Mouse (Mus musculus) midbrain, embryonic 14.5 days (tissue): Measurements from ENCODE around the gene Bpifa3. TPM values are rescaled to one million over a fixed set of nuclear protein-coding genes. Genes with fewer than 3 reads are reported as not detected.
"Not testable (repeated sequence)": the region's sequence is repeated elsewhere in the genome, so short reads cannot be mapped to it uniquely, and the experiment has no call there.

Source experiments
- ATAC-seq: fragments of 200-750 bp; cut with Nextera tagmentation; 2 replicates; pipeline ENCODE4 v1.8.0; 2017; ENCODE audit warnings: moderate number of reproducible peaks, moderate library complexity; ENCODE audit not compliant: low FRiP score, low TSS enrichment
- DNase-seq: peaks from one replicate; pipeline ENCODE4 v3.0.0-alpha.2; 2015
- H3K27ac ChIP-seq: fragments of 300-500 bp; sonication (generic); replicated peaks from 2 replicates; pipeline ENCODE4 v1.5.1; 2014; ENCODE audit warnings: mild to moderate bottlenecking, low read depth, low read length, moderate library complexity
- H3K27me3 ChIP-seq: fragments of 300-500 bp; sonication (generic); 2 replicates; pipeline ENCODE4 v1.6.1; 2014; ENCODE audit warnings: low read length, control low read depth, mixed read lengths; ENCODE audit not compliant: control insufficient read depth, insufficient read depth
- H3K36me3 ChIP-seq: fragments of 300-500 bp; sonication (generic); 2 replicates; pipeline ENCODE4 v1.6.1; 2014; ENCODE audit warnings: low read length, control low read depth; ENCODE audit not compliant: control insufficient read depth, insufficient read depth
- H3K4me1 ChIP-seq: fragments of 300-500 bp; sonication (generic); 2 replicates; pipeline ENCODE4 v1.6.1; 2014; ENCODE audit warnings: mild to moderate bottlenecking, antibody characterized with exemption, low read length, control low read depth; ENCODE audit not compliant: control insufficient read depth, insufficient read depth
- H3K4me2 ChIP-seq: fragments of 300-500 bp; sonication (generic); 2 replicates; pipeline ENCODE4 v1.6.1; 2014; ENCODE audit warnings: mild to moderate bottlenecking, low read length, moderate library complexity
- H3K4me3 ChIP-seq: fragments of 300-500 bp; sonication (generic); replicated peaks from 2 replicates; pipeline ENCODE4 v1.5.1; 2014; ENCODE audit warnings: low read depth, low read length
- H3K9ac ChIP-seq: fragments of 300-500 bp; sonication (generic); replicated peaks from 2 replicates; pipeline ENCODE4 v1.6.1; 2014; ENCODE audit warnings: mild to moderate bottlenecking, low read length, moderate library complexity
- H3K9me3 ChIP-seq: fragments of 300-500 bp; sonication (generic); 2 replicates; pipeline ENCODE4 v1.6.1; 2016; ENCODE audit warnings: low read length, control low read depth, mixed read lengths; ENCODE audit not compliant: control insufficient read depth
- WGBS: fragments of 180-500 bp; shearing (Covaris S2); extraction: QIAGEN DNeasy Blood & Tissue Kit; methylation state at CpG from one replicate; pipeline ENCODE4 v1.1.7; 2014; 5-methylcytosine and 5-hydroxymethylcytosine counted together
- polyA plus RNA-seq: library from polyadenylated mRNA; unstranded; fragments of >200 nt; fragmentation: Nextera tagmentation; extraction: Ambion mirVana; gene quantifications from 2 replicates; pipeline ENCODE4 v1.2.1, GENCODE M21; 2014

The Bpifa3 gene
- polyA plus RNA-seq, 1 experiment from 2014 or later, result not detected

- H3K9ac ChIP-seq, result no peak overlapping the region
- no peaks in the 10 kb centered on the region for H3K36me3 ChIP-seq
- no peaks in the 10 kb centered on the region for H3K27me3 ChIP-seq
- no peak overlapping the region for H3K4me3 ChIP-seq
- ATAC-seq, result no peak
- no peaks in the 10 kb centered on the region for H3K9me3 ChIP-seq
- H3K4me1 ChIP-seq, result no peaks in the 10 kb centered on the region
- H3K27ac ChIP-seq, result no peak overlapping the region
- WGBS, result 74% methylated on average over 3 of the region's 3 CpGs
- DNase-seq, result no peak
- no peak overlapping the region for H3K4me2 ChIP-seq
These were observed 39.0 kb downstream of the Bpifa3 start for GRCm38 (mm10) chr2:154169172-154169571.

- no peak overlapping the region for H3K9ac ChIP-seq
- DNase-seq (no peak), ATAC-seq (no peak)
- no peak overlapping the region for H3K4me3 ChIP-seq
- H3K27ac ChIP-seq, result no peak overlapping the region
- no peaks in the 10 kb centered on the region for H3K27me3 ChIP-seq
- H3K4me2 ChIP-seq, result no peak overlapping the region
- H3K4me1 ChIP-seq, result no peaks in the 10 kb centered on the region
- WGBS, result 77% methylated on average over 6 of the region's 6 CpGs
- no peaks in the 10 kb centered on the region for H3K36me3 ChIP-seq
- H3K9me3 ChIP-seq, result no peaks in the 10 kb centered on the region
These were observed 41.5 kb downstream of the Bpifa3 start for GRCm38 (mm10) chr2:154171621-154172020.

- H3K27me3 ChIP-seq, result no peaks in the 10 kb centered on the region
- H3K9me3 ChIP-seq, result no peaks in the 10 kb centered on the region
- H3K36me3 ChIP-seq, result no peaks in the 10 kb centered on the region
- no peak overlapping the region for H3K9ac ChIP-seq
- DNase-seq, result peak; percentile 70
- no peak overlapping the region for H3K4me3 ChIP-seq
- no peaks in the 10 kb centered on the region for H3K4me1 ChIP-seq
- no peak for ATAC-seq
- no peak overlapping the region for H3K4me2 ChIP-seq
- WGBS, result 49% methylated on average over 1 of the region's 1 CpGs
- H3K27ac ChIP-seq, result no peak overlapping the region
These were observed 43.2 kb downstream of the Bpifa3 start for GRCm38 (mm10) chr2:154173313-154173712.

GRCm38 (mm10) chr2:154181900-154182299 is 51.8 kb downstream of the Bpifa3 start:
- not testable (repeated sequence) for H3K4me2 ChIP-seq, H3K4me1 ChIP-seq, H3K36me3 ChIP-seq, H3K9me3 ChIP-seq, H3K27me3 ChIP-seq, H3K27ac ChIP-seq, H3K4me3 ChIP-seq, ATAC-seq, H3K9ac ChIP-seq, DNase-seq
- WGBS, result 89% methylated on average over 7 of the region's 7 CpGs

- 84% methylated on average over 4 of the region's 4 CpGs for WGBS
These were observed 52.9 kb downstream of the Bpifa3 start for GRCm38 (mm10) chr2:154183061-154183460.

GRCm38 (mm10) chr2:154185319-154185718 is 55.2 kb downstream of the Bpifa3 start:
- H3K27me3 ChIP-seq, result no peaks in the 10 kb centered on the region
- no peak overlapping the region for H3K27ac ChIP-seq
- no peaks in the 10 kb centered on the region for H3K4me1 ChIP-seq
- no peak overlapping the region for H3K4me3 ChIP-seq
- ATAC-seq (no peak), DNase-seq (no peak)
- H3K9me3 ChIP-seq, result no peaks in the 10 kb centered on the region
- 93% methylated on average over 6 of the region's 6 CpGs for WGBS
- H3K9ac ChIP-seq, result no peak overlapping the region
- H3K36me3 ChIP-seq, result no peaks in the 10 kb centered on the region
- H3K4me2 ChIP-seq, result no peak overlapping the region

More at GRCm38 (mm10) chr2:154183061-154183460, 52.9 kb downstream of the Bpifa3 start:
- not testable (repeated sequence) for H3K4me3 ChIP-seq, H3K9me3 ChIP-seq, H3K4me2 ChIP-seq, ATAC-seq, H3K36me3 ChIP-seq, H3K9ac ChIP-seq, H3K4me1 ChIP-seq, H3K27me3 ChIP-seq, DNase-seq, H3K27ac ChIP-seq

- H3K27ac ChIP-seq, result no peak overlapping the region
- no peaks in the 10 kb centered on the region for H3K9me3 ChIP-seq
- whole genome bisulfite sequencing, result 90% methylated on average over 3 of the region's 3 CpGs
- DNase-seq (no peak), ATAC-seq (no peak)
- H3K4me1 ChIP-seq, result no peaks in the 10 kb centered on the region
- no peaks in the 10 kb centered on the region for H3K36me3 ChIP-seq
- H3K4me3 ChIP-seq, result no peak overlapping the region
- H3K27me3 ChIP-seq, result no peaks in the 10 kb centered on the region
- no peak overlapping the region for H3K4me2 ChIP-seq
- no peak overlapping the region for H3K9ac ChIP-seq
These were observed 55.6 kb downstream of the Bpifa3 start for GRCm38 (mm10) chr2:154185748-154186147.

- WGBS, result 48% methylated on average over 5 of the region's 5 CpGs
- DNase-seq (no peak), ATAC-seq (no peak)
- no peak overlapping the region for H3K9ac ChIP-seq
- no peak overlapping the region for H3K4me2 ChIP-seq
- H3K36me3 ChIP-seq, result no peaks in the 10 kb centered on the region
- H3K27me3 ChIP-seq, result no peaks in the 10 kb centered on the region
- H3K9me3 ChIP-seq, result no peaks in the 10 kb centered on the region
- H3K4me3 ChIP-seq, result no peak overlapping the region
- no peak overlapping the region for H3K27ac ChIP-seq
- H3K4me1 ChIP-seq, result no peaks in the 10 kb centered on the region
These were observed 57.3 kb downstream of the Bpifa3 start for GRCm38 (mm10) chr2:154187468-154187867.
